In the genomic region with DNA sequence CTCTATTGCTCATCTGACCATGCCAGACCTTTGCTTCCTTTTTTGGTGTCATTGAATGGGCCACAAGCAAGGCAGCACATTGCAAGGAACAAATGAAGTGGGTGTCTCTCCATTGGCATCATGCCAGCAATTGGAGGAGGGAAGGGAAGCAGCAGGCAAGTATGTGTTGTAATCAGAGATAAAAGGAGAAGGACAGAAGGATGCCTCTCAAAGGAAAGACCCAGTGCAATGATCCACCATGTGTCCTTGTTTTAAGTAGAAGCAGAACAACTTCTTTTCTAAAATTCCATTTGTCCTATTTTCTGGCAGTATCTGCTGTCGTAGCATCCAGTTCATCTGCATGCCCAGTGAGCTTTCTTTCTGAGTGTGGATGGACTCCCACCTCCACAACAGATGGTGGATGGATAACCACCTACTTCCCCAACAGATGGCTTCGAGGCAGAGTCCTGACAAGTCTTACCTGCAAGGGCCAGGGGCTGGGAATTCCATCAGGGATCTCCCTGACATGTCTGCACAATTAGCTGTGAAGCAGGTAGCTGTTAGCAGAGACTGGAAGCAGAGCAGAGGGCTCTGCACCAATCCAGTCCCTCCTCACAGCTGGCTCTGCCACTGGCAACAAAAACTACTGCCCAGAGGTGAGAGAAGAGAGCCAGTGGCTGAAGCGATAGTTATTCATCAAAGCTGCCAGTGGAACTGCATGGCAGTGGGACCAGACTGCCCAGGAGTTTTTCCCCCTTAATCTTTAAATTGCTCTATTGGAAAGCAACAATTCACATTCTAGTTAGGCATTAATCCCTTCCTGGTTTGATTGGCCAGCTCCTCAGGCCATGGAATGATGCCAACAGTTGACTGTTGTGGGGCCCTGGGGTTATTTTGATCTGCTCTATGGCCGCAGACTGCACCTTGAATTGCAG, we compare ENCODE assay signal across 9 mouse cellular contexts.
DNase-seq lines count a peak whose midpoint lies in the region; ATAC-seq lines count a peak whose summit lies in the region.
"Had no signal": no experiment of that assay in that cellular context is flagged by ENCODE, and none has a peak within 500 bp of the region (broad histone marks: within the 10 kb centered on the region; RNA-seq: fewer than 3 reads in every experiment).

No protein-coding gene starts in this region.

- H3K4me1 ChIP-seq in midbrain, embryonic 13.5 days (replicated peaks), result peaks cover 12% of the 10 kb centered on the region
- 0 out of 2 replicates have a peak, but pooled peaks cover 3% of the 10 kb centered on the region for H3K4me1 ChIP-seq in midbrain, embryonic 10.5 days

- intact Hi-C loops in left cerebral cortex, postnatal 25 days (cut with DNase I), result loop anchor here (1.0 to 2.0 kb wide), 3 partner anchors 37 to 118 kb away; no protein-coding TSS in a partner anchor
- intact Hi-C loops in gastrocnemius, postnatal 36 days (cut with DNase I), result no loop called here

- peak; percentile 34; the same call in 1 of the 2 replicates for ATAC-seq in midbrain, embryonic 13.5 days

- H3K4me3 ChIP-seq in midbrain, embryonic 13.5 days (replicated peaks), result no peak overlapping the region
- no peak overlapping the region for H3K4me3 ChIP-seq in midbrain, embryonic 10.5 days
- H3K4me3 ChIP-seq: neural tube, embryonic 13.5 days had no signal

- no peak overlapping the region for H3K27ac ChIP-seq in midbrain, embryonic 13.5 days
- no peak overlapping the region for H3K27ac ChIP-seq in midbrain, embryonic 10.5 days (replicated peaks)
- H3K27ac ChIP-seq: neural tube, embryonic 13.5 days had no signal

- WGBS in midbrain, embryonic 13.5 days, result 48% methylated on average over 4 of the region's 4 CpGs
- 81% methylated on average over 4 of the region's 4 CpGs for WGBS in midbrain, embryonic 10.5 days

- no peaks in the 10 kb centered on the region for H3K36me3 ChIP-seq in midbrain, embryonic 13.5 days
- no peaks in the 10 kb centered on the region for H3K36me3 ChIP-seq in midbrain, embryonic 10.5 days
- H3K36me3 ChIP-seq: neural tube, embryonic 13.5 days had no signal

- no peaks in the 10 kb centered on the region for H3K9me3 ChIP-seq in midbrain, embryonic 13.5 days
- H3K9me3 ChIP-seq in midbrain, embryonic 10.5 days (replicated peaks), result no peaks in the 10 kb centered on the region
- H3K9me3 ChIP-seq: neural tube, embryonic 13.5 days had no signal

- H3K4me2 ChIP-seq in midbrain, embryonic 13.5 days (replicated peaks), result no peak overlapping the region
- H3K4me2 ChIP-seq: neural tube, embryonic 13.5 days had no signal

- H3K9ac ChIP-seq in midbrain, embryonic 13.5 days (replicated peaks), result no peak overlapping the region
- H3K9ac ChIP-seq: neural tube, embryonic 13.5 days had no signal

- no peaks in the 10 kb centered on the region for H3K27me3 ChIP-seq in midbrain, embryonic 13.5 days
- H3K27me3 ChIP-seq in midbrain, embryonic 10.5 days (ENCODE audit: low read depth, poor library complexity, severe bottlenecking), result no peaks in the 10 kb centered on the region
- H3K27me3 ChIP-seq: neural tube, embryonic 13.5 days had no signal

- no peak for DNase-seq in midbrain, embryonic 10.5 days (ENCODE audit: low spot score)
- DNase-seq in cerebellum, adult 9-11 months, result peak; percentile 94
- DNase-seq in kidney, adult 8-10 months, result peak; percentile 39 to 52
- peak; percentile 42 to 81 for DNase-seq in left cerebral cortex, postnatal 25 days (ENCODE audit: low spot score in 2 of 2)
- DNase-seq in gastrocnemius, adult 8-10 months (ENCODE audit: low spot score in 2 of 2), result no peak
- DNase-seq in gastrocnemius, postnatal 36 days, result no peak
- no peak for DNase-seq in embryo, embryonic 9.5 days (ENCODE audit: extremely low spot score)

Comparison
In these comparisons a context has a peak if more than half of its experiments do, and no peak if none do; other contexts are left out.
1. DNase-seq: peak in cerebellum, adult 9-11 months (single experiment), kidney, adult 8-10 months (2 of 2) and left cerebral cortex, postnatal 25 days (2 of 2); none in midbrain, embryonic 10.5 days (single experiment), gastrocnemius, adult 8-10 months (0 of 2), gastrocnemius, postnatal 36 days (0 of 2) and embryo, embryonic 9.5 days (single experiment).